Mouse (Mus musculus) midbrain, embryonic 11.5 days (tissue): ENCODE data around the gene Rpl21. TPM values are rescaled to one million over a fixed set of nuclear protein-coding genes. Genes with fewer than 3 reads are reported as not detected.
"Not testable (repeated sequence)": the region's sequence is repeated elsewhere in the genome, so short reads cannot be mapped to it uniquely, and the experiment has no call there.

ENCODE experiments used
- ATAC-seq: fragments of 200-750 bp; cut with Nextera tagmentation; 2 replicates; pipeline ENCODE4 v1.8.0; 2017; ENCODE audit warnings: moderate TSS enrichment, moderate library complexity; ENCODE audit not compliant: low FRiP score
- DNase-seq: peaks from one replicate; pipeline ENCODE4 v3.0.0; 2015; ENCODE audit warnings: low spot score; ENCODE audit errors: missing footprints
- H3K27ac ChIP-seq: fragments of 300-500 bp; sonication (generic); 2 replicates; pipeline ENCODE4 v1.5.1; 2014; ENCODE audit warnings: low read depth, low read length
- H3K27me3 ChIP-seq: fragments of 300-500 bp; sonication (generic); 2 replicates; pipeline ENCODE4 v1.6.1; 2014; ENCODE audit warnings: mild to moderate bottlenecking, low read length, moderate library complexity, mixed read lengths; ENCODE audit not compliant: control insufficient read depth, insufficient read depth
- H3K36me3 ChIP-seq: fragments of 300-500 bp; sonication (generic); 2 replicates; pipeline ENCODE4 v1.6.1; 2014; ENCODE audit warnings: mild to moderate bottlenecking, low read length, moderate library complexity, mixed read lengths; ENCODE audit not compliant: control insufficient read depth, insufficient read depth
- H3K4me1 ChIP-seq: fragments of 300-500 bp; sonication (generic); 2 replicates; pipeline ENCODE4 v1.6.1; 2014; ENCODE audit warnings: low read length; ENCODE audit not compliant: control insufficient read depth, insufficient read depth
- H3K4me2 ChIP-seq: fragments of 300-500 bp; sonication (generic); 2 replicates; pipeline ENCODE4 v1.6.1; 2014; ENCODE audit warnings: mild to moderate bottlenecking, moderate library complexity
- H3K4me3 ChIP-seq: fragments of 300-500 bp; sonication (generic); 2 replicates; pipeline ENCODE4 v1.5.1; 2014; ENCODE audit warnings: low read depth, low read length
- H3K9ac ChIP-seq: fragments of 300-500 bp; sonication (generic); 2 replicates; pipeline ENCODE4 v1.6.1; 2014; ENCODE audit warnings: low read length
- H3K9me3 ChIP-seq: fragments of 300-500 bp; sonication (generic); 2 replicates; pipeline ENCODE4 v1.6.1; 2016; ENCODE audit warnings: low read length; ENCODE audit not compliant: control insufficient read depth
- WGBS: fragments of 180-500 bp; shearing (Covaris S2); extraction: QIAGEN DNeasy Blood & Tissue Kit; methylation state at CpG from one replicate; pipeline ENCODE4 v1.1.7; 2014; 5-methylcytosine and 5-hydroxymethylcytosine counted together
- polyA plus RNA-seq: library from polyadenylated mRNA; unstranded; fragments of >200 nt; fragmentation: Nextera tagmentation; extraction: Ambion mirVana; gene quantifications from 2 replicates; pipeline ENCODE4 v1.2.1, GENCODE M21; 2014

Gene Rpl21
- polyA plus RNA-seq, 1 experiment from 2014 or later: 509 TPM

GRCm38 (mm10) chr5:146872981-146873631, 40.4 kb downstream of the Rpl21 start:
- Histone ChIP-seq H3K4me2 (no peak overlapping the region), H3K4me1 (no peaks in the 10 kb centered on the region), H3K36me3 (no peaks in the 10 kb centered on the region), H3K4me3 (no peak overlapping the region), H3K9ac (no peak overlapping the region), H3K9me3 (no peaks in the 10 kb centered on the region; the same call in 1 of the 2 replicates), H3K27ac (no peak overlapping the region), H3K27me3 (no peaks in the 10 kb centered on the region)
- WGBS: 89% methylated on average over 5 of the region's 5 CpGs
- ATAC-seq (no peak), DNase-seq (no peak)

- Histone ChIP-seq H3K4me1 (no peaks in the 10 kb centered on the region), H3K4me2 (no peak overlapping the region), H3K36me3 (no peaks in the 10 kb centered on the region), H3K9ac (no peak overlapping the region), H3K4me3 (no peak overlapping the region), H3K27me3 (no peaks in the 10 kb centered on the region), H3K27ac (no peak overlapping the region), H3K9me3 (no peaks in the 10 kb centered on the region; the same call in 1 of the 2 replicates)
- no peak for DNase-seq
- no peak for ATAC-seq
- 76% methylated on average over 2 of the region's 2 CpGs for WGBS
These were observed 43.3 kb downstream of the Rpl21 start for GRCm38 (mm10) chr5:146876024-146876423.

DNA sequence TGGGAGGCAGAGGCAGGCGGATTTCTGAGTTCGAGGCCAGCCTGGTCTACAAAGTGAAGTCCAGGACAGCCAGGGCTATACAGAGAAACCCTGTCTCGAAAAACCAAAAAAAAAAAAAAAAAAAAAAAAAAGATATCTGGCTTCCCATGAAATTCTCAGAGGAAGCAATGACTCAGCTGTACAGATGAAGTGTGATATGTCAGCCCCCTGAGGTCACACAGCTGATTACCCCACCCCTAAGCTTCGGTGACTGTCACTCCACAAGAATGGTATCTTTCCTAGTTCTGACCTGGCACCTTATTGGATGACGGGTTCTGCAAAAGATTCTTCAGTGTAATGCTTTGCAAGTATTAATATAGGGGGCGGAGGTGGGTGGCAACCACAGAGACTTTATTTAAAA, 45.2 kb downstream of the Rpl21 start:
- not testable (repeated sequence) for DNase-seq, H3K4me1 ChIP-seq, H3K9me3 ChIP-seq, ATAC-seq, H3K9ac ChIP-seq, H3K36me3 ChIP-seq, H3K4me2 ChIP-seq, H3K27me3 ChIP-seq, H3K4me3 ChIP-seq, H3K27ac ChIP-seq
- 83% methylated on average over 5 of the region's 6 CpGs for WGBS

DNA sequence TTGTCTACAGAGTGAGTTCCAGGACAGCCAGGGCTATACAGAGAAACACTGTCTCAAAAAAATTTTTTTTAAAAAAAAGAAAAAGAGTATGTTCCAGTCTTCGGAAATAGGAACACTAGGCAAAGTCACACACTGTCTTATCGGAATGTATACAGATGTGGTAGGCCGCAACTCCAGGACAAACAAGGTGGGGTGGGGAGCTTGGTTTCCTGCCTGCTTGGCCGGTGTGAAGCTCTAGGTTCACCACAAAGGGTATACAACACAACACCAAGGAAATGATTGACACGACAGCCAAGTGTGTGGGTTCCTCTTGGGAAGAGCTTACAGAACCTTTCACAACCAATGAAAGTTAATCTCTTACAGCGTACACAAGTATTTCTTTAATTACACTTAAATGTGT, 49.6 kb downstream of the Rpl21 start:
- ATAC-seq: no peak
- DNase-seq: no peak
- no peaks in the 10 kb centered on the region for H3K27me3 ChIP-seq
- no peak overlapping the region for H3K9ac ChIP-seq
- 89% methylated on average over 6 of the region's 6 CpGs for WGBS
- no peaks in the 10 kb centered on the region for H3K36me3 ChIP-seq
- no peak overlapping the region for H3K4me2 ChIP-seq
- no peak overlapping the region for H3K27ac ChIP-seq
- H3K9me3 ChIP-seq: no peaks in the 10 kb centered on the region
- H3K4me1 ChIP-seq: no peaks in the 10 kb centered on the region
- H3K4me3 ChIP-seq: no peak overlapping the region

DNA sequence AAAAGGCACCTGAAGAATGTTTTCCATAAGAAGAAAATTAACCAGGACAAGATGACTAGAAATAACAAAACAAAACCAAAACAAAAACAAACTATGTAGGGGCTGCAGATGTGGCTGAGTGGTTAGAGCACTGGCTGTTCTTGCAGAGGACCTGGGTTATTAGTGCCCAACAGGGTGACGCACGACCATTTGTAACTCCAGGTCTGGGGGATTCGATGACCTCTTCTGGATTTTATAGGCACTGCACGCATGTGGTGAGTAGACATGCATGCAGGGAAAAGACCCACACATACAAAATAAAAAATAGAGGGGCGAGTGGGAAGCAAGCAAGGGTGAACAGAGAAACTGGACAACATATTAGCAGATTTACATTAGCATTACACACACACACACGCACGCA, 50.4 kb downstream of the Rpl21 start:
- WGBS: 74% methylated on average over 7 of the region's 7 CpGs
- Histone ChIP-seq H3K36me3 (no peaks in the 10 kb centered on the region), H3K4me3 (no peak overlapping the region), H3K9ac (no peak overlapping the region), H3K4me1 (no peaks in the 10 kb centered on the region), H3K4me2 (no peak overlapping the region), H3K27me3 (no peaks in the 10 kb centered on the region), H3K9me3 (no peaks in the 10 kb centered on the region), H3K27ac (no peak overlapping the region)
- DNase-seq (no peak), ATAC-seq (no peak)

GRCm38 (mm10) chr5:146883486-146884272, 51.0 kb downstream of the Rpl21 start:
- H3K27me3 ChIP-seq: no peaks in the 10 kb centered on the region
- no peak overlapping the region for H3K4me2 ChIP-seq
- ATAC-seq (no peak), DNase-seq (no peak)
- WGBS: 82% methylated on average over 15 of the region's 15 CpGs
- no peaks in the 10 kb centered on the region for H3K36me3 ChIP-seq
- H3K27ac ChIP-seq: no peak overlapping the region
- H3K9me3 ChIP-seq: no peaks in the 10 kb centered on the region
- H3K4me3 ChIP-seq: no peak overlapping the region
- H3K9ac ChIP-seq: no peak overlapping the region
- H3K4me1 ChIP-seq: no peaks in the 10 kb centered on the region

Other genes with a start within 250 kb of the Rpl21 start
- 0.36 and 0.39 TPM in 2 replicates for gene Gpr12, start 247.7 kb upstream of the Rpl21 start, polyA plus RNA-seq
- 10.7 and 12.1 TPM in 2 replicates for gene Usp12, start 37.9 kb upstream of the Rpl21 start, polyA plus RNA-seq
- gene Rasl11a, start 12.2 kb downstream of the Rpl21 start, polyA plus RNA-seq: 23.2 and 28.4 TPM in 2 replicates
- 102 TPM in 2 replicates for gene Gtf3a, start 115.8 kb downstream of the Rpl21 start, polyA plus RNA-seq
- 24.2 and 24.3 TPM in 2 replicates for gene Mtif3, start 130.9 kb downstream of the Rpl21 start, polyA plus RNA-seq
- gene Lnx2, start 243.7 kb downstream of the Rpl21 start, polyA plus RNA-seq: 8.1 and 8.9 TPM in 2 replicates
- 111 and 120 TPM in 2 replicates for gene Polr1d, start 244.2 kb downstream of the Rpl21 start, polyA plus RNA-seq